Mouse (Mus musculus): ENCODE results near the gene Pctp. TPM values are rescaled to one million over a fixed set of nuclear protein-coding genes. Genes with fewer than 3 reads are reported as not detected.

The Pctp gene
- 21.4 and 22.3 TPM in 2 replicates for polyA plus RNA-seq (2016; fragmentation: Nextera tagmentation; extraction: Ambion mirVana)

GRCm38 (mm10) chr11:90002231-90002986, at the start of gene Pctp:
Gene Pctp (minus strand): TSS chr11:90002894.
- peak within 1 kb of the TSS; percentile 88 for H3K27ac ChIP-seq
- 18% methylated on average over 35 of the region's 35 CpGs for WGBS

GRCm38 (mm10) chr11:90050016-90050415, 47.3 kb upstream of the Pctp start:
- no peaks in the 10 kb centered on the region for H3K27me3 ChIP-seq (ENCODE audit: poor library complexity, severe bottlenecking)
- no peaks in the 10 kb centered on the region for H3K9me3 ChIP-seq
- H3K36me3 ChIP-seq (replicated peaks) = no peaks in the 10 kb centered on the region
- WGBS = 90% methylated on average over 7 of the region's 7 CpGs
- H3K4me1 ChIP-seq = peaks cover 6% of the 10 kb centered on the region
- no peak for DNase-seq (ENCODE audit: extremely low spot score, low spot score)
- no peak overlapping the region for H3K27ac ChIP-seq
- no peak overlapping the region for H3K4me3 ChIP-seq

More at GRCm38 (mm10) chr11:90002231-90002986, at the start of gene Pctp:
- peak; percentile 88 for DNase-seq (ENCODE audit: extremely low spot score, low spot score)
- Histone ChIP-seq H3K4me3 (peak within 1 kb of the TSS; percentile 68), H3K36me3 (replicated peaks) (no peaks in the 10 kb centered on the region), H3K4me1 (peaks cover 14% of the 10 kb centered on the region), H3K9me3 (no peaks in the 10 kb centered on the region), H3K27me3 (ENCODE audit: poor library complexity, severe bottlenecking) (peaks cover 3% of the 10 kb centered on the region; the same call in 1 of the 2 replicates)

- WGBS = 92% methylated on average over 9 of the region's 9 CpGs
- Histone ChIP-seq H3K27me3 (ENCODE audit: poor library complexity, severe bottlenecking) (no peaks in the 10 kb centered on the region), H3K36me3 (replicated peaks) (no peaks in the 10 kb centered on the region), H3K27ac (no peak overlapping the region), H3K4me3 (no peak overlapping the region), H3K9me3 (no peaks in the 10 kb centered on the region), H3K4me1 (peaks cover 6% of the 10 kb centered on the region; the same call in 1 of the 2 replicates)
- no peak for DNase-seq (ENCODE audit: extremely low spot score, low spot score)
These were observed 44.6 kb upstream of the Pctp start for GRCm38 (mm10) chr11:90047271-90047670.

GRCm38 (mm10) chr11:90046211-90046610, 43.5 kb upstream of the Pctp start:
- WGBS = 44% methylated on average over 7 of the region's 7 CpGs
- Histone ChIP-seq H3K27me3 (ENCODE audit: poor library complexity, severe bottlenecking) (no peaks in the 10 kb centered on the region), H3K4me3 (no peak overlapping the region), H3K9me3 (no peaks in the 10 kb centered on the region), H3K4me1 (peaks cover 6% of the 10 kb centered on the region; the same call in 1 of the 2 replicates), H3K36me3 (replicated peaks) (no peaks in the 10 kb centered on the region), H3K27ac (no peak overlapping the region)
- no peak for DNase-seq (ENCODE audit: extremely low spot score, low spot score)

DNA sequence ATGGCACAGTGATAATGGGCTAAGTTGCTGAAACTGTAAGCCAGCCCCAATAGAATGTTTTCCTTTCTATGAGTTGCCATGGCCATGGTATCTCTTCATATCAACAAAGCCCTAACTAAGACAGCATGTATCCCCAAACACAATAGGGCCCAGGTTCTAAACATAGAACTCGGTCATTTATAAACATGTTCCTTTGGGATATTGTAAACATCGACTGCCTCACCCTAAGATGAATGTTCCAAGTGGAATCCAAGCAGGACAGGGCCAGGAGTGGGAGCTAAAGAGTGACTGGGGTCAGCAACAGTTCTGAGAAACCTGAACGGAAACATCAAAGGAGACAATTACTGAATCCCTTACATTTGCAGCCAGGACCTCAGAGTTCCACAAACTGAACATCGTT, 41.8 kb upstream of the Pctp start:
- H3K27me3 ChIP-seq (ENCODE audit: poor library complexity, severe bottlenecking) = no peaks in the 10 kb centered on the region
- H3K4me1 ChIP-seq = peaks cover 6% of the 10 kb centered on the region; the same call in 1 of the 2 replicates
- H3K36me3 ChIP-seq (replicated peaks) = no peaks in the 10 kb centered on the region
- H3K27ac ChIP-seq = no peak overlapping the region
- no peak for DNase-seq (ENCODE audit: extremely low spot score, low spot score)
- H3K4me3 ChIP-seq = no peak overlapping the region
- 91% methylated on average over 4 of the region's 4 CpGs for WGBS
- H3K9me3 ChIP-seq = no peaks in the 10 kb centered on the region

GRCm38 (mm10) chr11:90038022-90038421, 35.3 kb upstream of the Pctp start:
- no peak overlapping the region for H3K4me3 ChIP-seq
- H3K27me3 ChIP-seq (ENCODE audit: poor library complexity, severe bottlenecking) = peaks cover 5% of the 10 kb centered on the region
- peak; percentile 37 for DNase-seq (ENCODE audit: extremely low spot score, low spot score)
- H3K36me3 ChIP-seq (replicated peaks) = peaks cover 12% of the 10 kb centered on the region
- no peak overlapping the region for H3K27ac ChIP-seq
- H3K4me1 ChIP-seq = peaks cover 5% of the 10 kb centered on the region
- peaks cover 9% of the 10 kb centered on the region; the same call in 1 of the 2 replicates for H3K9me3 ChIP-seq
- 33% methylated on average over 5 of the region's 5 CpGs for WGBS

- H3K27me3 ChIP-seq (ENCODE audit: poor library complexity, severe bottlenecking) = peaks cover 21% of the 10 kb centered on the region
- no peak overlapping the region for H3K27ac ChIP-seq
- H3K4me3 ChIP-seq = no peak overlapping the region
- no peak for DNase-seq (ENCODE audit: extremely low spot score, low spot score)
- peaks cover 16% of the 10 kb centered on the region for H3K4me1 ChIP-seq
- WGBS = 83% methylated on average over 4 of the region's 4 CpGs
- H3K36me3 ChIP-seq (replicated peaks) = peaks cover 12% of the 10 kb centered on the region
- peaks cover 9% of the 10 kb centered on the region; the same call in 1 of the 2 replicates for H3K9me3 ChIP-seq
These were observed 33.7 kb upstream of the Pctp start for GRCm38 (mm10) chr11:90036416-90036815.

DNA sequence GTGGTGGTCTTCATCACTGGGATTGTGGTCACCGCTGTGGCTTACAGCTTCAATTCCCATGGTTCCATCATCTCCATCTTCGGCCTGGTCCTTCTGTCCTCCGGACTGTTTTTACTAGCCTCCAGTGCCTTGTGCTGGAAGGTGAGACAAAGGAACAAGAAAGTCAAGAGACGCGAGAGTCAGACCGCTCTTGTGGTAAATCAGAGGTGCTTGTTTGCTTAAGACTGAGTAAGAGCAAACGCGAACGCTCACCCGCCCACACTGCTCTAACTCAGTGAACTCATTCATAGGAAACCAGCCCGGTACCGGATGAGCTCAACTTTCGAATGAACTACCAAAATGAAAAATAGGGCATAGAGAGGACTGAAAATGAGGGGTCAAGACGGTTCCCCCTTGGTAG, 32.8 kb upstream of the Pctp start:
- no peak for DNase-seq (ENCODE audit: extremely low spot score, low spot score)
- Histone ChIP-seq H3K27me3 (ENCODE audit: poor library complexity, severe bottlenecking) (peaks cover 28% of the 10 kb centered on the region), H3K4me3 (no peak overlapping the region), H3K4me1 (peaks cover 25% of the 10 kb centered on the region), H3K27ac (no peak overlapping the region), H3K9me3 (peaks cover 9% of the 10 kb centered on the region; the same call in 1 of the 2 replicates), H3K36me3 (replicated peaks) (peaks cover 12% of the 10 kb centered on the region)
- 97% methylated on average over 14 of the region's 14 CpGs for WGBS

GRCm38 (mm10) chr11:90034646-90035045, 32.0 kb upstream of the Pctp start:
- WGBS = 92% methylated on average over 12 of the region's 12 CpGs
- no peak for DNase-seq (ENCODE audit: extremely low spot score, low spot score)

GRCm38 (mm10) chr11:90033442-90033841, 30.7 kb upstream of the Pctp start:
- WGBS = 43% methylated on average over 5 of the region's 5 CpGs
- peak overlapping the region; percentile 24 for H3K4me3 ChIP-seq

More at GRCm38 (mm10) chr11:90034646-90035045, 32.0 kb upstream of the Pctp start:
- Histone ChIP-seq H3K4me1 (peaks cover 33% of the 10 kb centered on the region), H3K27ac (no peak overlapping the region), H3K27me3 (ENCODE audit: poor library complexity, severe bottlenecking) (peaks cover 35% of the 10 kb centered on the region), H3K9me3 (peaks cover 9% of the 10 kb centered on the region; the same call in 1 of the 2 replicates), H3K36me3 (replicated peaks) (peaks cover 12% of the 10 kb centered on the region), H3K4me3 (no peak overlapping the region)

DNA sequence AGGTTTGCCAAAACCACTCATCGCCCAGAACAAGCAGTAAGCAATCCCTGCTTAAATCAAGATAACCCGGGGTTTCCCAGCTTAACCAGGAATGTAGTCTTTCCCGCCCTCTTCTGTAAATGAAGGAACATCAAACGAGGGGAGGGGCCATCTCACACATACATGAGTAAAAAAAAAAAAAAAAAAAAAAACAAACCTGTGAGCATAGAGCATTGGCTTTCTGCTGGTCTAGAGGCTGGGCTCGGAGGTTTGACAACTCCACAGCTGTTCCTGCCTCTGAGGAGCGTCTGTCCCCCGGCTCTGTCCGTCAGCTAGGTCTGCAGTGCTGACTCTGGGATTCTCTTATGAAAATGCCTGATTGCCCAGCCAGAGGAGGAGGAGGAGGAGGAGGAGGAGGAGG, 30.1 kb upstream of the Pctp start:
- no peak for DNase-seq (ENCODE audit: extremely low spot score, low spot score)
- Histone ChIP-seq H3K27ac (no peak overlapping the region), H3K27me3 (ENCODE audit: poor library complexity, severe bottlenecking) (peaks cover 51% of the 10 kb centered on the region), H3K4me3 (peak overlapping the region; percentile 24), H3K4me1 (peaks cover 36% of the 10 kb centered on the region), H3K9me3 (peaks cover 9% of the 10 kb centered on the region; the same call in 1 of the 2 replicates), H3K36me3 (replicated peaks) (peaks cover 12% of the 10 kb centered on the region)
- 40% methylated on average over 8 of the region's 8 CpGs for WGBS

More at GRCm38 (mm10) chr11:90033442-90033841, 30.7 kb upstream of the Pctp start:
- Histone ChIP-seq H3K4me1 (peaks cover 36% of the 10 kb centered on the region), H3K9me3 (peaks cover 9% of the 10 kb centered on the region; the same call in 1 of the 2 replicates), H3K27ac (no peak overlapping the region), H3K36me3 (replicated peaks) (peaks cover 12% of the 10 kb centered on the region), H3K27me3 (ENCODE audit: poor library complexity, severe bottlenecking) (peaks cover 45% of the 10 kb centered on the region)
- DNase-seq (ENCODE audit: extremely low spot score, low spot score) = no peak

- H3K27me3 ChIP-seq (ENCODE audit: poor library complexity, severe bottlenecking) = peaks cover 57% of the 10 kb centered on the region
- 26% methylated on average over 7 of the region's 7 CpGs for WGBS
- H3K36me3 ChIP-seq (replicated peaks) = peaks cover 8% of the 10 kb centered on the region; the same call in 1 of the 2 replicates
- no peaks in the 10 kb centered on the region for H3K9me3 ChIP-seq
- H3K4me1 ChIP-seq = peaks cover 45% of the 10 kb centered on the region
- DNase-seq (ENCODE audit: extremely low spot score, low spot score) = no peak
- H3K27ac ChIP-seq = peak overlapping the region; percentile 48; the same call in 1 of the 2 replicates
- H3K4me3 ChIP-seq = peak overlapping the region; percentile 47
These were observed 28.4 kb upstream of the Pctp start for GRCm38 (mm10) chr11:90031076-90031475.

GRCm38 (mm10) chr11:90030557-90030956, 27.9 kb upstream of the Pctp start:
- Histone ChIP-seq H3K27me3 (ENCODE audit: poor library complexity, severe bottlenecking) (peaks cover 61% of the 10 kb centered on the region), H3K27ac (peak overlapping the region; percentile 48; the same call in 1 of the 2 replicates), H3K4me1 (peaks cover 51% of the 10 kb centered on the region), H3K36me3 (replicated peaks) (peaks cover 5% of the 10 kb centered on the region; the same call in 1 of the 2 replicates), H3K9me3 (no peaks in the 10 kb centered on the region), H3K4me3 (peak overlapping the region; percentile 47)
- DNase-seq (ENCODE audit: extremely low spot score, low spot score) = peak; percentile 42
- WGBS = 2% methylated on average over 15 of the region's 15 CpGs

Measured in forebrain, embryonic 10.5 days (tissue).